Mouse (Mus musculus) heart, postnatal 0 days (tissue): ENCODE measurements at regions not wholly inside any gene's neighbourhood (a gene's known extent, or its start where the extent isn't known, plus 50 kb on each side); places are given as distances from the start of the nearest gene placed in this dataset.

Experiments
- CTCF ChIP-seq: IDR thresholded peaks from 2 replicates; pipeline ENCODE4 v1.5.1; 2016; ENCODE audit warnings: antibody characterized with exemption, control low read depth, low read depth
- EP300 ChIP-seq: IDR thresholded peaks from 2 replicates; pipeline ENCODE4 v1.6.1; 2016; ENCODE audit warnings: antibody characterized with exemption, low read depth

GRCm38 (mm10) chr3:34770271-34770670 is 120.1 kb downstream of the Sox2 start:
- TF ChIP-seq CTCF: no peak
- TF ChIP-seq EP300: no peak
